Mouse (Mus musculus): ENCODE results near the gene Mypn.
A peak's percentile ranks its signal among the peaks of the same experiment; 100 is the strongest.

Mypn gene

DNA sequence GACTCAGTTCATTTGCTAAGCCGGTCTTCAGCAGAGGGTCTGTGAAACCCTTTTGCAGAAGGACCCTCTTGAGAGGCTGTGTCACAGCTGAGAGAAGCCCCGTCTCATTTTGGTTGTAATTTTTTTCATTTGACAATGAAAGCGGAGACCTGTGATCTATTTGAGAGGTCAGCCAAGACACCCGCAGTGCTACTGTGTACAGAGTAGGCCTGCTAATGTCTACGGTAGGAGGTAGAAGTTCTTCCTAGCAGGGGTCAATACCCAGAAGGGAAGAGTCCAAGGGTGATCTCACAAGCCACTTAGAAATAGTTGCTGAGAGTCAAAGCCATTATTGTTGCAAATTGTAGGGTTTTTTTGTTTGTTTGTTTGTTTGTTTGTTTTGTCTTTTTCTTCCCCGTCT, 49.5 kb downstream of the Mypn start:
- DNase-seq = no peak

DNA sequence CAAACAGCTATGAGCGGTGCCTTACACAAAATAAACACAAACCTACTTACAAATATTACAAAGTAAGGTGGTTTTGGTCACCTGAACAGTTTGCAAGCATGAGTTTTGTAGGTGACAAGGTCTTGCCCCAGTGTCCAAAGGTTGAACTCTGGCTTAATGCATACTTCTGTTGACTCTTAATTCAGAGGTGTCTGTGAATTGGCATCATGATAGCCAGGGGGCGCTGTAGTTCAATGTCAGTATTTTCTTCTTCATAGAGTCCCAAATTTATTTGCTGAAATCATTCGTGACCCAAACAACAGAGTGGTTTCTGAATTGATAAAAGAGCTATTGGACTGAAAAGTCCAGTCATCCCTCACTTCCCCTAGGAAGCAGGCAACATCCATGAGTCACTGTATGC, 50.2 kb downstream of the Mypn start:
- peak; percentile 77 for DNase-seq

DNA sequence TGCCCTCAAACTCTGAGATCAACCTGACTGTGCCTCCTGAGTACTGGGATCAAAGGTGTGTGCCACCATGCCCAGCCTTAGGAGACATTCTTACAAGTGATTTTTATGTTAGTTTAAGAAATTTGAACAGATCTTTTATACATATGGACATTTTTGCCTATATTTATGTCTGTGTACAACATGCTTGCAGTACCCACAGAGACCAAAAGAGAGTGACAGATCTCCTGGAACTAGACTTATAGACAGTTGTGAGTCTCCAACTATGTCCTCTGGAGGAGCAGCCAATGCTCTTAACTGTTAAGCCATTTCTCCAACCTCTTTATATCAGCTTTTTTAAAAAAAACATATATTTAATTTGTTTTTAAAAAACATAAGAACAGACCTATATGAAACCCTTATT, 51.4 kb downstream of the Mypn start:
- DNase-seq = no peak

DNA sequence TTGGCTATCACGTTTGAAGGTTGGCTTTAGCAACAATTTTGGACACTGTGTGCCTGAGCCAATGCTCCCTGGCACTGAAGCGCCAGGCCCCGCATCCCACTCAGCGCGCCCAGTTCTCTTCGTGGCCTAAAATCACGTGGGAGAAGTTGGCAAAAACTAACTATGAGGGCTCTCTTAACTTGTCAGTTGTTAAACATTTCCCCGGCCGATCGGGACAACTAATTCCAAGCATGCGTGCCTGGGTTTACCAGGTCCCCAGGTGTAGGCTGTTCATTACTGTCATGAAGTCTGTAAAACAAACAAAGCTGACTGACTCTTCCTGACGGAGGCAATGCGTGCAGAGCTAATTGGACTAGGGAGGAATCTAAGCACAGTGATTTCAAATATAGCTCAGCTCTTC, 61.1 kb downstream of the Mypn start:
- DNase-seq = no peak

DNA sequence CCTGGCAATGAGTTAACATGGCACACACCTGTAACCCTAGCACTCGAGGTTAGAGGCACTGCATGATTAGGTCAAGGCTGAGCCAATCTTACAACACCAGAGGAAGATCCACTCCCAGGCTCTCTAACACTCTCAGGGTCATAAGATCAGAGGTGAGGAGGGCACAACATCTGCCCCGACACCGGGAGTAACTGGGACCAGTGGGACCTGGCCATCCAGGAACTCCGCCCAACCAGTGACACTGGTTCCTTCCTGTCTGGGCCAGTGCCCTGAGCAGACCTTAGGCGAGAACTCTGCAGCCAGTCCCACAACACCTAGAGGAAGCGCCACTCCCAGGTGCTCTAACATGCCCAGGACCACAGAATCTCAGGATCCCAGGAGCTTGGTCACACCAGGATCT, 67.3 kb downstream of the Mypn start:
- DNase-seq = no peak

DNA sequence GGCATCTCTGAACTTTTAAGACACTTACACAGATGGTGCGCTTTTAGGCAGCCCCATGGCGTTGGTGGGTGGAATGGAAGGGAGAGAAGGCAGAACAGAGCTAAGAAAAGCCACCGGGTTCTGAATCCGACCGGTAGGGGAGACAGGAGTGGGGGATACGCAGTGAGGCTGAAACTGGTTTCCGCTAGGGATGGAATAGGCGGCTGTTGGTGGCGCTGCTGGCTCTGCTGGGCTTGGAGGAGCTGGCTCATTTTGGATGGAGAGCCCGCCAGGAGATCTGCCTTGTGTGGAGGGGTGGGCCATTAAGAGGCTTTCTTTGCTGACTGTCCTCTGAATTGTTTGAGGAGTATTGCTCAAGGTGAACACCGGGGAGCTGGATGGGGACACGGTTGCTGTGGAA, 68.1 kb downstream of the Mypn start:
- no peak for DNase-seq

DNA sequence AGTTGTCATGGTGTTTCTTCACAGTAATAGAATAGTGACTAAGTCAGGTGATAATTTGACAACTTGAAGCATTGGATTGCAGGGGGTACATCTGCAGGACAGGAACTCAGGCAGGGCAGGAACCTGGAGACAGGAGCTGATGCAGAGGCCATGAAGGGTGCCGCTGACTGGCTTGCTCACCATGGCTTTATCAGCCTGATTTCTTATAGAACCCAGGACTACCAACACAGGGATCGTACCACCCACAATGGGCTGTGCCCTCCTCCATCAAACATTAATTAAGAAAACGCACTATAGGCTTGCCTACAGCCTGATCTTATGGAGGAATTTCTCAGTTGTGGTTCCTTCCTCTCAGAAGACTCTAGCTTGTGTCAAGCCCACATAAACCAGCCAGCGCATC, 70.4 kb downstream of the Mypn start:
- no peak for DNase-seq

DNA sequence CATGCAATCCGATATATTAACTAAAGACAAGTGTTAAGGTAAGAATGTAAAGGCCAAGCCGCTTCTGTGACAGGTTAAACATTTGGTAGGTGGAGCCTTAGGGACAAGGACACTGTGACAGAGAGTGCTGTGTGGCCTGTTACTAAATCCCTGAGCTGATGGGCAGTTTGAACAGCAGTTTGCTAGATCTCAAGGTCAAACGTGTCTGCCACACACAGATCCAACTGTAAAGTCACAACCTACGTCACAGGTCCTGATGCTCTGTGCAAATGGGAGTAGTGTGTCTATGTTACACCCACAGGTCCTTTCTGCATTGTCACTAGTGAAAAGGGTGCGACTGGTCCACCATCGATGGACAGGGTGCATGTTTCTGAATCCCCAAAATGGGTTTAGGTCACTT, 71.4 kb downstream of the Mypn start:
- DNase-seq = no peak

DNA sequence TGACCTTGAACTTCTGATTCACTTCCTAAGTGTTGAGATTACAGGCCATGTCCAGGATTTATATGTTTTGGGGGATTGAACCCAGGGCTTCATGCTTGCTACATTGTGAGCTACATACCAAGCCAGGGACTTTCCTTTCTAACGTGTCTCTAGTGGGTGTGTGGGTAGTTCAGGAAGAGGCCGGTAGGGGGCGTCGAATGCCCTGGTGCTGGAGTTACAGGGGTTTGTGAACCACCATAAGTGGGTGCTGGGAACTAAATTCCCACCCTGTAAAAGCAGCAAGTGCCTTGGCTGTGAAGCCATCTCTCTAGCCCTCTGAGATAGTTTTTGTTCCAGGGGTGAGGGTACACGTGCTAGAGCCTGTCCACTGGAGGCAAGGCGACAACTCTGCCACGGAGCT, 73.3 kb downstream of the Mypn start:
- DNase-seq = no peak

DNA sequence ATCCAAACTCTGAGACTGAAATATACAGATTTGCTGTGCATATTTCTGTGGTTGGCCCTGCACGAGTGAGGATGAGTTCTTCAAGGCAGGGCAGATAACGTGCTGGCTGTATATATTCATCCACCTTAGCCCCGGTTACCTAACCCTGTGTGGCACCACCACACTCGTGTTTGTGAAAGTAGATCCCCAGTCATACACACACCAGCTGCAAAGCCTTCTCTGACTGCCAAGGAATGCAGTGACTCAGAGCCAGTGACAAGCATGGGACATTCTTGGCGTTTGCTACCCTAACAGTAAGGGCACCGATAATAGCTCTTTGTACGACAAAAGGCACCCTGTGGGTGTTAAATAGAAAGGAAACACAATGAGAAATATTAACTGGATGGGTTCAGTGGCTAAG, 75.5 kb downstream of the Mypn start:
- no peak for DNase-seq

DNA sequence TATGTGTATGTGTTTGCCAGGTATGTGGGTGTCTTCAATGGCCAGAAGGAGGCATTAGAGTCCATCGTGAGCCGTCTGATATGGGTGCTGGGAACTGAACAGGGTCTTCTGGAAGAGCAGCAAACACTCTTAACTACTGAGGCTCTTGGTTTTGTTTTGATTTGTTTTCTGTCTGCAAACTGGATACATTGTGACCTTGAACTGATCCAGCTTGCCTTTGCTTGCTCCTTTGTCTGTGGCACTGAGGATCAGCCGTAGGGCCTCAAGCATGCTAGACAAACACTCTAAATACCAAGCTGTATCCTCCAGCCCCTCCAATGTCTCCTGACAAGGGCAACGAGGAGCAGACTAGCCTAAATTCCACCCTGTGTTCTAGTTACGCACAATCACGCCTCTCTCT, 76.6 kb downstream of the Mypn start:
- no peak for DNase-seq

DNA sequence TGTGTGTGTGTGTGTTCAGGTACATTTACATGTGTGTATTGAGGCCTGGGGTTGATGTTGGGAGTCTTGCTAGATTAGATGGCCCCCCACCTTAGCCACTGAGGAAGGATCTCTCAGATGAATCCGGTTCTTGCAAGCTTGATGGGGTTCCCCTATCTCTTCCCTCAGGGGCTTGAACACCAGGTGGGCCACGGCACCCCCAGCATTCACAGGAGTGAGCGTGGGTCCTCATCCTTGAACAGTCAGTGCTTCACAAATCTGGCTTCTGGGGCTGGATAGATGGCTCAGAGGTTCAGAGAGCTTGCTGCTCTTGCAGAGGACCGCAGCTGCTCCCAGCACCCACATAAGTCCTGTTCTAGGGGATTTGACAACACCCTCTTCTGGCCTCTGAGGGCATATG, 77.6 kb downstream of the Mypn start:
- no peak for DNase-seq

DNA sequence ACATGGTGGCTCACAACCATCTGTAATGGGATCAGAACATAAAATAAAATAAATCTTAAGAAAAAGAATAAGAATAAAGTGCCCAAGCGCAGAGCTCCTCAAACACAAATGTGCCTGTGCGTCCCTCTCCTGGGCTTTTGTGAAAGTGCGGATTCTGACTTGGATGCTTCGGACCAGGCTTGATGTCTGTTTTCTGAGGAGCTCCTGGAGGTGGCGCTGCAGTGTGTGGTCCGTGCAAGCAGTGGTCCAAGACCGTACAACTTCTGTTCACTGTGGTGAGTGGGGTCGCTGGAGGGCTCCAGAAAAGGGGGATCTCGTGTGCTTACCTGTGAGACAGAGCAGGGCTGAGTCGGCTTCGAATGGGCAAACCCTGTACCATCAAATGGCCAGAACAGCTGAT, 78.4 kb downstream of the Mypn start:
- peak; percentile 51 for DNase-seq

DNA sequence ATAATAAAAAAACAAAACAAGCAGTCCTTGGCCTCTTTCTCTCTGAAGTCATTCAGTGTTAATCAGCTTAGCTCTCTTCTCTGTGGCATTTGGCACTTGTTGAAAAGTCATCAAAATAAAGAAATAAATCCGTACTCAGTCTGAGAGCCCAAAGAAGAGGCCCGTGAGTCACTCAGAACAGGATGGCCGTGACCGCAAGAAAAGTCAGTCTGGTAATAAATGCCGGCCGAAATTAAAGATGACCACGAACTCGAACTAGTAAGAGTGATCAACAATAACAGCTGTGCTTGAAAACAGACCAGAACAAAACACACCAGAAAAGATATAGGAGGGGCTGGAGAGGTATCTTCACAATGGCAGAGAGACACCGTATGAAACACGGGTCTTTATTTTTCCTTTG, 79.7 kb downstream of the Mypn start:
- DNase-seq = no peak

DNA sequence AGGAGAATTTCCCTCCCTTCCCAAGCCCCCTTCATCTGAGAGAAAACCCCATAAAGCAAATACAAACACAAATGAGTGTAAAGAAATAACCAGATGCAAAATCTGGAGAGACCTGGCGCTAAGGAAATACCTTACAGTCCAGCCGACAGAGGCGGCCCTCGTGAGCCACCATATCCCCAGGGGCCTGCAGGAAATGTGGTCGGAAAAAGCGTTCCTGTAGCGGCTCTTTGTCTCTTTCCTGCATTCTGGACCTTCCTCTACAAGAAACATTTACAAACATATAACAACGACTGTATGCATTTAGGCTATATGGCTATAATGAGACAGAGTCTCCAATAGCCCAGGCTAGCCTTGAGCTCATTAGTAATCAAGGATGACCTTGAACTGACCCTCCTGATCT, 80.6 kb downstream of the Mypn start:
- no peak for DNase-seq

DNA sequence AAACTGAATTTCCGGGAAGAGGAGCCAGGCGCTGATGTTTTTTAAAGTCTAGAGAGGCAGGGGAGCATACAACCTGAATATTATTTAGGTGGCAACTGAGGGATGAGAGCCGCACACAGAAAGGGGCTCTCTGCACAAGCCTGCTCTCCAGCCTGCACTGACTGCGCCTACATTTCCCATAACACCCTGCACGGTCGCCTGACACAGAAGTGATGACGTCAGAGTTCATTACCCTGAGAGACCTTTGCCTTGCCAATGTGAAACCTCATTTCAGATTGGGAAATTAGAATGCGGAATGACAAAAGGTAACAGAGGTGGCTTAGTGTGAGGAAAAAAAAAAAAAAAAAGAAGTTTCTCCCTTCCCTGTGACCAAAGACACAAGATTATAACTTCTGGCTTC, 81.2 kb downstream of the Mypn start:
- peak; percentile 76 for DNase-seq

DNA sequence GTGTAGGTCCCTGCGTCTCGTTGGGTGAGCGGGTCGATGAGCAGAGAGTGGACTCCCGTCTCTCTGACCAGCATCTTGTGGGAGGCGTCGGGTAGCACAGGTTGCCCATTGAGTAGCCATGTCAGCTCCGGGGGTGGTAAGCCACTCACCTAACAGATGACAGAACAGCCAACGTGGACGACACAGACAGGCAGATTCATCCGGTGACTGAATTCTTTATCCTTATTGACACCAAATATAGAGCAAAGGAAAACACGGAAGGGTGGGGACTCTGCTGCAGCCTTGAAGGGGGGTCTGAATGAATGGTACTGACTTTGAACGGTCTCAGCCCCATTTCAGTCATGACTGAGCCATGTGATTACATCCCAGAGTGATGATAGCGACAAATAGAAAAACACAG, 81.8 kb downstream of the Mypn start:
- no peak for DNase-seq

DNA sequence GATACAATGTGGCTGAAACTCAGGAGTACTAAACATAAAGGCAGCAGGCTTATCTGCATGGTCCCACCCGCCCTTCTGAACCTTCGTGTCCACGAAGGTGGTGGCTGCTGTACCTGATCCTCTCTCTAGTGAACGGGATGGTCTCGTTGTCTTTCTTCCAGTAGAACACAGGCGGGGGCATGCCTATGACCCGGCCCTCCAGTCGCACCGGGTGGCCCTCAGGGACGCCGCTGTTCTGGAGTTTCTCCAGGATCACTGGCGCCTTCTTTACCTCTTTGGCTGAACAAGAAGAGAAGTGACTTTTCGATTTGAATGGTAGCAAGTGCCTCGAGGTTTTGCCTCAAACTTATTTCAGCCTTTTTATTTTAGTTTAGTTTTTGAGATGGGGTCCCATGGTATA, 83.8 kb downstream of the Mypn start:
- DNase-seq = no peak

DNA sequence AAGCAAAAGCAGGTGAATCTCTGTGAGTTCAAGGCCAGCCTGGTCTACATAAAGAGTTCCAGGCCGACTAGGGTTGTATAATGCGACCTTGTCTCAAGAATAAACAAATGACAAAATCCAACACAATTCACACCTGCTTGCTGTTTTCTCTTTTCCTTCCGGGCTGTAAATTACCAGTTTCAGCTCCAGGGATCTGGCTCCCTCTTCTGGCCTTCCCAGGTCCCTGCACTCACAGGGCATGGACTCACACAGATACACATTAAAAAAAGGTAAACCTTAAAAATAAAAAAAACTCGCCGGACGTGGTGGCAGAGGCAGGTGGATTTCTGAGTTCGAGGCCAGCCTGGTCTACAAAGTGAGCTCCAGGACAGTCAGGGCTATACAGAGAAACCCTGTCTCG, 86.2 kb downstream of the Mypn start:
- no peak for DNase-seq

DNA sequence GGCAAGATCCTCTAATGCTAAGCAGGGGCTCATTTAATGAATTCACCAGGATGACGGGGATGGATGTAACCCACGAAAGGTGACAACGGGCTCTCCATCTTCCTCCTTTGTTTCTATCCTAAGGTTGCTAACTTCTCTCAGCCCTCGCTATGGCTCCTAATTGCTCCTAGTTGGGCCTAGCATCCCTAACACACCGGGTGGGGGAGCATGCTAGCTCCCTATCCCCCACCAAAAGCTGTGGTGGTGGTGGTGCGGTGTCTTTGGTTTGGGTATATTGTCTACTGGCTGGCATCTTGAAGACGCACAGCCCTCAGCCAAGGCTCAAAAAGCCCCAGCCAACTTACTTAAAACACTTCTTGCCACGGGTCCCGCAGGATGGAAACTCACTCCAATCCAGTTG, 87.4 kb downstream of the Mypn start:
- DNase-seq = no peak

DNA sequence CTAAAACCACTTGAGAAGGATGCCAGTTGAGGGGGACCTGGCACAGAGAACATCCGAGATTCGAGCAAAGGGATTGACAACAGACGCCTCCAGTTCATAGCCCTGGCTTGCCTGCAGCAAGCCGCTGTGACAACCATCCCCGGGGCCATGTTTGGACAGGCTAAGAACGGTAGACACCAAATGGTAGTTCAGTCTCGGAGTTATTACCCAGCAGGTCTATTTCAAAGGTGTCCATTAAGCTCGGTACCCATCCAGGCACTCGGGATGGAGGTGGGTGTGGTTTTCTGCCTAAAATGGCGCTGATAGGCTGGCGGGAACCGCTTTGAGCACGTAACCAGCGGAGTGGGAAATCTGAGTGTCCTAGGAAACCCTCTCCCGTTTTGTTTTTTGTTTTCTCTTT, 87.9 kb downstream of the Mypn start:
- no peak for DNase-seq

DNA sequence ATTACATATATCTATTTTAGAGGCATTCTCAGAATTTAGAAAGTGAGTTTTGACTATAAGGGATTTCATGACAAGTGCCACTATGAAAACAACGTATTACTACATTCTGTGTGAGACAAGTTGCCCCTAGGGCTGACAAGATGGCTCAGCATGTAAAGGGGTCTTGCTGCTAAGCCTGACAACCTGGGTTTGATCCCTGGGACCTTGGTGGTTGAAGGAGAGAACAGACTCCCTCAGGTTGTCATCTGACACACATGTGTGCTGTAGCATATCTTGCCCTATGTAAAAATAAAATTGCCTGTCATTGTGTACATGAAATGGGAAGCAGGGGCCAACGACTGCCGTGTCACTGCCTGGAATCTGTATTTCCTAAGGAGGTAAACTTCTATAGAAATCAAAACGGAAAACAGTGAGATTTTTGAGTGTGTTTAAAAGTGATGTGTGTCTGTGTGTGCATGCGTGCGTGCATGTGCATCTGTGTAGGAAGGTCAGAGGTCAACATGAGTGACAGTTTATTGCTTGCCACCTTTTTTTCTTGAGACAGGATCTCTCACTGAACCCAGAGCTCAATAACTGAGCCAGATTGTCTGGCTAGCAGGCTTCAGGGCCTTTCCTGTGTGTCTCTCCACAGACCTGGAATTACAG, 89.9 kb downstream of the Mypn start:
- DNase-seq = no peak

DNA sequence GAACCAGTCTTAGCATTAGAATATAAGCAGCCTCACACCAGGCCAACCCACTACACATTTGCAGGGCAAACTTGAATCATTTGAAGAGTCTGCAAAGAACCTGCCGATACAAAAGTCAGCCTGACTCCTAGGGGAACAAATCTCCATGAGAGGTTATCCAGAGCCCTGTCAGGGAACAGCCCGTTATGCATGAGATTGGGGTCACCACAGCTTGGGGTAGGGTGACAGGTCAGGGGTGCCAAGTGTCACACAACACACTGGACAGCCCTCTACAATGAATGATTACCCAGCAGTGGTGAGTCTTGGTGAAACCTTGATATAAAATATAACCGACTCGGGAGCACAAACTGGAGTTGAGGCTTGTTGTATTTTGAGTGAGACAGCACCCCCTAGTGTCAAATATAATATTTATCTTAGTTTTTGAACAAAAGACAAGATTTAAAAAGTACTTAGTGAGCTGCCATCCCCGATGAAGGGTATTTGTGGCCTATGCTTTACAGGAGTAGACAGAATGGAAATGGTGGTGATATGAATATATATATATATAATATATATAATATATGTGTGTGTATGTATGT, 90.6 kb downstream of the Mypn start:
- DNase-seq = peak; percentile 73

DNA sequence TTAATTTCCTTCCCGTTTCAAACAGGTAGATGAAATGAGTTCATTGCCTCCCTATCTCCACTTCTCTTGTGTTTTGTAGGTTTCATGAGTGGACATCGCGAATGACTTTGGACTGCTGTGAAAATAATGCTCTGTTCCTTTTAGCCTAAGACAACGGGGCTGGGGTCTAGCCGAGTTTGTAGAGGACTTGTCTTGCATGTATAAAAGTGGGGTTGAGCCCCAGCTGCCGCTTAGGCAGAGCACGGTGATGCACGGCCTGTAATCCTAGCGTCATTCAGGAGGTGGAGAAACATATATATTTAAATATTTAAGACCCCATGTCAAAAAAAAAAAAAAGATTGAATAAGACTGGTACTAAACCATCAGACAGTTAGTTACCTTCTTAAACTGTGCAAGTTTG, 103.1 kb downstream of the Mypn start:
- DNase-seq = peak; percentile 21

DNA sequence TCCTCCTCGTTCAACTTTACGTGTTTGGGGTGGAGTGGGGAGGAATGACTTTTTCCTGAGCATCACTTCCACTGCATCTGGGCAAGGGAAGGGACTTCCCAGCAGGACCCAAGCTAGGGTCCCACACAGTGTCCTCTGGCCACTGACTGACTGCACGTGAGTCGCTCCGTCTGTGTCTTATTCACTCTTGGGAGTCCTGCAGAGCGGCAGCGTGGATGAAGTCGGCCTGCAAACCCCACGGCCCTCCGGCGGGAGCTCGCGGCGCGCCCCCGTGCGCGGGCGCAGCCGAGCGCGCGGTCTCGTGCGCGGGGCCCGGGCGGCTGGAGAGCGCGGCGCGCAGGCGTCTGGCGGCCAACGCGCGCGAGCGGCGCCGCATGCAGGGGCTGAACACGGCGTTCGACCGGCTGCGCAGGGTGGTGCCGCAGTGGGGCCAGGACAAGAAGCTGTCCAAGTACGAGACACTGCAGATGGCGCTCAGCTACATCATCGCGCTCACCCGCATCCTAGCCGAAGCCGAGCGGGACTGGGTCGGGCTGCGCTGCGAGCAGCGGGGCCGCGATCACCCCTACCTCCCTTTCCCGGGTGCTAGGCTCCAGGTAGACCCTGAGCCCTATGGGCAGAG, 103.7 kb downstream of the Mypn start:
- peak; percentile 85 for DNase-seq

All from embryo, embryonic 11 days (tissue).